Mouse (Mus musculus): ENCODE data around the gene Midn.

Midn gene

DNA sequence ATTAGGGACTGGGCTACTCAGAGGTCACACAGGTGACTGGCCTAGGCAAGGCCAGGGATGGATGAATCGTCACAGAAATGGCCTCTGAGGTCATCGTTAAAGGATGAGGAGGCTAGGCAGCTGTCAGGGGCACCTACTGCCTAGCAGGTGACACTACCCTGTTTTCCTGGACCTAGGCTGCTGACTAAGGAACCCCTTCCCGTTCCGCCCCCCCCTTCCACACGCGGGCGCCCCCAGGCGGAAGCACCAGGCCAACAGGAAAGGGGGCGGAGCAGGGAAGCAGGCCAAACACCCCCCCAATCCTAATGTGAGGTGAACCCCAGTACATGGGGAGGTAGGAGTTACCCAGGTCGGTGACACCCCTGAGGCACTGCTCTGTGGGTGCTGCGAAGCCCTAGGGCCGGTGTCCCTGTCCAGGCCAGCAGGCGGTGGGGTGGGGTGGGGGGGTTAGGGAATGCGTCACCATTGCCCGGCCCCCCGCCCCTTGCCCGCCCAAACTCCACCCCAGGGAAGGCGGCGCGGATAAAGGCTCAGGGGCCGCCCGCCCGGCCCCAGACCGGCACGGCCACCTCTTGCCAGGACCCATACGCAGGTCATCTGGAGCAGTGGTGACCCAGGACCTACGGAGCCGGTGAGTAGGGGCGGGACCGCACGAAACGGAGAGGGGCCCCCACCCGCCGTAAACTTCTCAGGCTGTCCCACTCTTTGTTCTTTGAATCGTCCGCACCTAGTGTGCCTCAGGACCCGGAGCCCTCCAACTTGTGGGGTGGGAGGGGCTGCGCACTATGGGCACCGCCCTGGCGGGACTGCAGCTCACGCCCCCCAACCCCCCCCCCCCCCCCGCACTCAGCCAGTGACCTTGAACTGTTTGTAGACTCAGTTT lies at the start of gene Midn:
TSS of gene Midn (plus strand) at position 554 of the 883 bp plus-strand sequence.
- DNase-seq (ENCODE audit: low read depth, low spot score) = no peak

DNA sequence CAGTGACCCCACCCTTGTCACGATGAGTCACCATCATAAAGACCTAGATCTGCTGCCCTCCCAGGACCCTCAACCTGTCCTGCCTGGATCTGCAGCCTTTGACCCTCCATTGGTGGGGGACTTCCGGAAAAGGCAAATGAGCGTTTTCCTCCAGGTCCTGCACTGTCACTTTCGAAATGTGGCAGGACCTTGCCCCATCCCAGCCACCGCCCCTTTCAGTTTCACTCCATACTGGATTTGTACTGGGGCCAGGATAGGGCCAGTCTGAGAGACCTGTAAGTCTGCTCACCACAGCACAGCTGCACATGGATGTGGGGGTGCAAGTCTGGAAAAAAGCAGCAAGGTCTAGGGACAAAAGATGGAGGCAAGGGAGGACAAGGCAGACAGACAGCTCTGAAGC lies 49.4 kb upstream of the Midn start:
- no peak for DNase-seq (ENCODE audit: low read depth, low spot score)

DNA sequence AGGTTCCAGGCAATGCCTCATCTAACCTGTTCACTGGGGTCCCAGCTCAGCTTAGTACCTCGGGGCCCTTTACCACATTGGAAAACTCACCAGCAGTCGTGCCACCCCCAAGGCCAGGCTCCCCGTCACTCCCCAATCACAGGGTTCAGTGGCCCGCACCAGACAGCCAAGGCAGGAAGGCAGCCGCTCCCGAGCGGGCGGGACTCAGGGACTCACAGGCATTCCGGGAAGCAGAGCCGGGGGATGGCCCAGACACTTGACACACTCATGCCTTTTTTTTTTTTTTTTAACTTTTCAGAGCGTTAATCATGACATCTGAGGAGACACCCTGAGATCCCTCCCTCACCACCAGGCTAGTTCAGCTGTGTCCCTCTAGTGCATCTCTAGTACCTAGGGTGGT lies 47.1 kb upstream of the Midn start:
- DNase-seq (ENCODE audit: low read depth, low spot score) = no peak

DNA sequence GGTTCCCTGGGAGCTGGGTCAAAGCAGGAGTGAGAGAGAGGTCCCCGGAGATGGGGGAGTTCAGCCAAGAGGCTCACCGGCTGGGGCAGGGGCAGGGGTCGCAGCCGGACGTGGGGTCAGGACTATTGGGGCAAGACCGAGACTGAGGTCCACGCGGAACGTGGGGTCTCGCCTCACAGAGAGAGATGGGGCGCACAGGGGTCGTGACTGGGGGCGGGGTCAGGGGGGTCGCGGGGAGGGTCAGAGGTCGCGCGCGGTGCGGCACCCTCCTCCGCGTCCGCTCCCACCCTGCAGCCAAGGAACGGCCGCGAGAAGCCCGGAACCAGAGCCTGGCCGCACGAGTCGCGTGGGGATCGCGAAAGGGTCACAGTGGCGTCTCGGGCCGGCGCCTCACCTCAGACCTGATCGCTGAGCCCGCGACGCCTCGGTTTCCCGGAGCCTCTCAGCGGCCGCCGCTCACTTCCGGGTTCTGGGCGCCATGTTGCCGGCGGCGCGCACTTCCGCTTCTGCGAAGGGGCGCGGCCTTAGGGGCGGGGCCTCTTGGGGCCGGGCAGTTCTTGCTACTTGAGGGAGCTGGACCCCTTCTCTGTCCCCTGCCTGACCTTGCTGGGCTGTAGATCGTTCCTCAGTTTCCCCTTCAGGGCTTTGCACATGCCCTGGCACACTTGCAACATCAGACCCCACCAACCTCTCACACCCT lies 45.7 kb upstream of the Midn start:
- peak; percentile 50 for DNase-seq (ENCODE audit: low read depth, low spot score)

DNA sequence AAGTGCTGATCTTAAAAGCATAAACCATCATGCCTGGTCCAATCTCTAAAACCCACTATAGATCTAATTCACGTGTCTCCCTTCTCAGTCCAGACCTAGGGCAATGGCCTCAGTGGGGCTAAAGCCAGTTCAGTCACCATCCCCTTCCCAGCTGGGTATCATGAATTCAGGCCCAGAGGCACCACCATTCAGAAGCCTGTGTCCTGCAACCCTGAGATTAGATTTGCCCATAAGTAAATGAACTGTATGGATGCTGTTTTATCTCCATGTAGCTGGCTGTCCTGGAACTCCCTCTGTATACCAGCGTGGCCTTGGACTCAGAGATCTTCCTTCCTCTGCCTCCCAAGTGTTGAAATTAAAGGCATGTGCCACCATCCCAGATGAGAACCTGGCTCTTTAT lies 45.0 kb upstream of the Midn start:
- DNase-seq (ENCODE audit: low read depth, low spot score) = no peak

DNA sequence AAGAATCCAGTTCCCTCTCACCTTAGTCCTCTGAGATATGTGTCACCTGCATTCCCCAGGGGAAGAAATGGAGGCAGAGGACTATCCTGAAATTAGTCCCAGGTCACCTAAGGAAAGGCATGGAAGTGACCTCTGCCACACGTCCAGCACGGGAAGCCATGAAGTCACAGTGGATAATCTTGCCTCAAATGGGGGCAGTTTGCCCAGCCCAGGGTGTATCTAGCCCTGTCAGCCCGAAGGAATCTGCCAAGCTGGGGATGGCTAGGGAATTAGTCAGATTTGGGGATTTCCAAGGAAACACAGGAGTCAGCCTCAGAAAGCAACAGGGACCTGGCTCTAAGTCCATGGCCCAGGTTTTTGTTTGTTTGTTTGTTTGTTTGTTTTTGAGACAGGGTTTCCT lies 43.9 kb upstream of the Midn start:
- DNase-seq (ENCODE audit: low read depth, low spot score) = no peak

DNA sequence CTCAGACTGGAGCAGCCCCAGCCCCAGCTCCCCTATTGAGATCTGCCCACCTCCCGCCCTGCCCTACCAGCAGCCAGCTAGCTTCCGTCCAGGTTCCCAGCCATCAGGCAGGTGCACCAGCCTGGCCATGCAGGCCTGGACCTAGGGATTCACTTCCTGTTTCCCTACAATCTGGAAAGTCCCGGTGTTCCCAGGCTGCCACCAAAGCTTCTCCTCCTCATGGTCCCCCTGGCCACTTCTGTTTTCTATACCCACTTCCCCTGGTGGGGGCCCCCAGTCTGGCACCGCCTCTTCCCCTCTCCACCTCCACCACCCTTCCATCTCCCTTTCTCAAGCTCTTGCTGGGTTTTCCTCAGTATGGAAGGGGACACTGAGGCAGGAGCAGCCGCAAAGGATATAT lies 42.6 kb upstream of the Midn start, which contains the start of gene Sbno2:
TSS of gene Sbno2 (minus strand) at position 112 of the 400 bp plus-strand sequence.
- no peak for DNase-seq (ENCODE audit: low read depth, low spot score)

DNA sequence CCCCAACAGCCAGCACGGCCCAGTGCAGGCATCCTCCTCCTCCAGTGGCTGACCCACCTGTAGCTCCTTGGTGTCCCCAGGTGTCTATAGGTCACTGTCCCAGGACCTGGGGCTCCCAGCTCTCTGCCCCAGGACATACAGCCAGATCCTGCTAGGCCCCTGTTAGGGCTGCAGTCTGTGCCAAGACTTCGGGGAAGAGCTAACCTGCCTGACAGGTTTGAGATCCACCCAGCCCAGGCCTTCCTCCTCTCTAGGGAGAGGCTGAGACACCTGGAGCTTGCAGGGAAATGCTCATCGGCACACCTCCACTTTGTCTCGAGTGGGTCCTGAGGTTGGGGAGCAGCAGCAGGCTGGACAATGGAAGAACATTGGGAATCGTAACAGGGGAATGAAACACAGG lies 42.1 kb upstream of the Midn start:
- no peak for DNase-seq (ENCODE audit: low read depth, low spot score)

DNA sequence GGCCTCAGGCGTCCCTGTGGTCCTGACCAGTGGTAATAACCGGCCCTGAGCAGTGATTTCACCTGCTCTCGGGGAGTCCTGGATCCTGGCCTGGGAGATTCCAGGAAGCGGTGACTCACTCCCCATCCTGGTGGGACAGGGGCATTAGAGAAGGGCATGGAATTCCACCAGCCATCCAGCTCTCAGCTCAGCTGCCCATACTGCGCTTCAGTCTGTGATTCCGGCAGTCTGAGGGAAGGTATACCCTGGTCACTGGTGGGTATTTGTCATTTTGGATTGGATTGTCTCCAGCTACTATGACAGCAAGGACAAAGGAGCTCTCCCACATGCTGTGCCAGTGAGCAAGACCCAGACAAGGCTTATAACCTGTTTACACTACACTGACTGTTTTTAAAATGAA lies 40.4 kb upstream of the Midn start:
- no peak for DNase-seq (ENCODE audit: low read depth, low spot score)

DNA sequence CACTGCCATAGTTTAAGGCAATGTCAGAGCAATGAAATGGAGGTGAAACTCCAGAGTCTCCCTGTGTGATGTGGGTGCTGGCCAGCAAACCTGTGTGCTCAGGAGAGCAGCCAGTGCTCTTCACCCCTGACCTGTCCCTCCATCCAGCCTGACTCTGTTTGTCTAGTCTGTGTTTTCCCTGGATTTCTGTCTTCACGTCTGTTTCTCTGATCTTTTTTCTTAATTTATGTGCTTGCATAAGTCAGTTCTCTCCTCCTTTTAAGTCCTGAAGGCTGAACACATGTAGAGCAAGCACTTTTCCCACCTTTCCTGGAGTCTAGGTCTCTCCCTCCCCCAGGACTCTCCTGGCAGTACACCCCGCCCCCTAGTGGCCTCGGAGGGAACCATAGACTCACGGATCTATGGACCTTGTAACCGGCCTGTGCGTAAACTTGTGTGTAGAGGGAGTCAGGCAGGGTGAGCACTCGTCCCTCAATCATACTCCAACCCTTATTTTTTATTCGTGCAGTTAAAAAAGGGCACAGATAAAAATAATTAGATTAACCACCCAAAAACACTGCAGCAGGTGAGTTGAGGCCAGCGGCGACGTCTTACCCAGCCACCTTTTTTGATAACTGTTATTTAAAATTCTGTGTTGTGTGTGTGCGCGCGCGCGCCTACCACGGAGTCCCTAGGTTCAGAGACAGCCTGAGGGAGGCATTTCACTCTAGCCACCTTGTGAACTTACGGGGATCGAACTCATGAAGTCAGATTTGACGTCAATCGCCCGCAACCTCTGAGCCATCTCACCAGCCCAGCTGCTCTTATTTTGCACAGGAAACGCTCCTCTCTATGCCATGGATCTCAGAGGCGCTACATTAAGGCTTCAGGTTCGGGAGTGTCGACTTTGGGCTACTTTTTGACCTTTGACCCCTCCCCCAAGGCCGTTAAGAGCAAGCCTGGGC lies 33.5 kb upstream of the Midn start:
- DNase-seq (ENCODE audit: low read depth, low spot score) = peak; percentile 71

DNA sequence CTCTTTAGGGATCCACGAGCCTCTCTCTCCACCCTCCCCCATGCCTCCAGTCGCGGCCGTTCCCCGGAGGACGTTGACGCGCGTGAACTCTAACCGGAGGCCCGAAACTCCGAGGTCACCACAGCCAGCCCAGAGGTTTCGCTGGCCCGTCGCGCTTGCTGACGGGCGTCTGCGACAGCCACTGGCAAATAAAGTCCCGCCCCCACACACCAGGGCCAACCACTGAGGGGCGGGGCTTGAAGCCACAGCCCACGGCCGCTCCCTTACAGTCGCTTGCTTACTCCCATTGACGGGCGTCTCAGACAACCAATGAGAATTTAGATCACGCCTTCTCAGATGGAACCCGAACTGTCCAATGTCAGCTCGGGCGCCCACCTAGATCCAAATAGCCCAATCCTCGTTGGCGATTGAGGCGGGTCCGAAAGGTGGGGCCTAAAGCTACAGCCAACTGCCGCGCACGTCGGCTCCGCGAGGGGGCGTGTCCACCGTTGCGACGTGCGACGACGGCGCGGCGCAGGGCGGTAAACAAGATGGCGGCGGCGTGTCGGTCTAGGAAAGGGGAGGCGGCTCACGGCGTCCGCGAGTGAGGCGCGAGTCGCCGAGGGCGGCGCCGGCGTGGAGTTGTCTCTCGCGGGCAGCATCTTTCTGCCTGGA lies 32.7 kb upstream of the Midn start, which contains the start of gene Stk11:
TSS of gene Stk11 (plus strand) at position 514 of the 654 bp plus-strand sequence.
- peak; percentile 99 for DNase-seq (ENCODE audit: low read depth, low spot score)

DNA sequence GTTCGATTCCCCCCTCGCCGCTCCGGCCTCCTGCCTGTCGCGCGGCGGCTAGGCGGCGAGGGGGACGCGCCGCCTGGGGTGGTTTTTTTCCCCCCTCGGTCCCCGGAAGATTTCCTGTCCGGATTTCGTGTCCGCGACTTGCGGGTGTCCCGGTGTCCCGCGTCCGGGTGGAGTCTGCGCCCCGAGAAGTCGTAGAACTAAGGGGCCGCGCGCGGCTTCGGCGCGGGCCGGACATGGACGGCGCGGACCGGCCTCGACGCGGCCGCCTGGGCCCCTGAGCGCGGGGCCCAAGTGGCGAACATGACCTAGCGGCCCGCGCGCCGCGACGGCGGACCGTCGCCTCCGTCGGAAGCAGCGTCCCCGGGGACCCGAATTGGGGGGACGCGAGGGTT lies 32.1 kb upstream of the Midn start:
- DNase-seq (ENCODE audit: low read depth, low spot score) = no peak

DNA sequence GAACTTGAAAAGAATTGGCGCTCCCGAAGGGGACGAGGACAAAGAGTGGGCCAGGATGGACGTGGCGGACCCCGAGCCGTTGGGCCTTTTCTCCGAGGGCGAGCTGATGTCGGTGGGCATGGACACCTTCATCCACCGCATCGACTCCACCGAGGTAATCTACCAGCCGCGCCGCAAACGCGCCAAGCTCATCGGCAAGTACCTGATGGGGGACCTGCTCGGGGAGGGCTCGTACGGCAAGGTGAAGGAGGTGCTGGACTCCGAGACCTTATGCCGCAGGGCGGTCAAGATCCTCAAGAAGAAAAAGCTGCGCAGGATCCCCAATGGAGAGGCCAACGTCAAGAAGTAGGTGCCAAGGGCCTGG lies 31.5 kb upstream of the Midn start:
- DNase-seq (ENCODE audit: low read depth, low spot score) = no peak

DNA sequence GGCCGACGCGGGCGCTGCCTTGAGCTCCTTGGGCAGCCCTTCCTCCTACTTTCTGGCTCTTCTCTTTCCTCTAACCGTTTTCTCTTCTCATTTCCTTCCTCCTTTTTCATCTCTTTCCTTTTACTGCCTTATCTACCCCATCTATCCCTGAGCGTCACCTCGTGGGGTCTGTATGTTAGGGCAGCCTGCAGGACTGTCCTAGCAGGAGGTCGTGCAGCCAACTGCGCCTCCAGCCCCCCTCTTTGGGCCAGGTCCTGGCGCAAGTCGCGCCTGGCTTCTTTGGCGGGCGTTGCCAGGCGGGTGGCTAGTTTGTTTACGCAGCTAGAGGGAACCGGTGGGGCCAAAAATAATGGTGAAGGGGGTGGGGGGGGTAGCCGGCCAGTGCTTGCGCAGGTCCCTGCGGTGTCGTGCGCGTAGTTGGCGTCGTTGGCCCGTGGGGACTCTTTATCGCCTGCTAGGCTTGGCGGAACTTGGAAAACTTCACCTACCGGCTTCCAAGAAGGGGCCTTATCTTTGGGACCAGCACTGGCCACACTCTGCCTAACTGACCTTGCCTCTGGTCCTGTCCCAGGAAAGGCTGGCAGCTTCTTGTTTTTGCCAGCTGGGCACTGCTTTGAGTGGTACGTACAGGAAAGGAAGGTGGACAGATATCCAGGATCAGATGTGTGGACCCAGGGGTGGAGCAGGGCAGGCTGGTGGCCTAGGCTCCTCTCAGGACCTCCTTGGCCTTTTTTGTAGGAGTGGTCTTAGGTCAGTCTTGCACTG lies 31.0 kb upstream of the Midn start:
- no peak for DNase-seq (ENCODE audit: low read depth, low spot score)

DNA sequence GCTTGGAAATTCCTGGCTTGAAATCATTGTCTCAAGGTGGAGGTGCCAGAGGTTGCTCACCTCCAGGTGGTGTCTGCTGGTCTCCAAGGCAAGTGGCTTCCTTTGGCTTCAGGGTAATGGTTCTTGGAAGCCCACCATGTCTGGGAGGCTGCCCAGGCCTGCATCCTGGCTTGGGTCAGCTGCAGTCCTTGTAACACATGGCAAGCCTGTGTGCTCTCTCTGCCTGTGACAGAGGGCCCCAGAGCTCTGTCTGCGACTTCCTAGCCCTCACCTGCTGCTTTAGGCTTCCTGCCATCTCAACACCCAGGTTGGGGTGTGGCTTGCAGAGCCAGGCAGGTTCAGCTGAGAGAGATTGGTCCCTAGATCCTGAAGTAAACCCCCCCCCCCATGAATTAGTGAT lies 30.3 kb upstream of the Midn start:
- DNase-seq (ENCODE audit: low read depth, low spot score) = no peak

DNA sequence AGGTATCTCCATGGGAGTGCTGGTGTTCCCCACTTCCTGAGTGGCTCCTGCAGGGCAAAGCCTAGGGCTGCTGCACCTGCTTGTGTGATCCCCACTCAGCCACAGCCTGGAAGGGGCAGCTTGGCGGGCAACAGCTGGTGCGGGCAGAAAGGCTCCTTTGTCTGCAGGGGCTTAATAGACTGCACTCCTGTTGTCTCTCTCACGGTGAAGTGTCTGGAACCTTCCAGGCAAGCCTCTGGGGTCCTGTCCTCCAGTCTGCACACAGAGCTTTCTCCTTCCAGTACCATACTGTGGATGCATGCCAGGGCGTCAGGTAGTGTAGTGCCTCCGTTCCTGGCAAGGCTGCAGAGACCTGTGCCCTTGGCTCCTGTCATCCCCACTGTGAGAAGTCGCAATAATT lies 29.5 kb upstream of the Midn start:
- no peak for DNase-seq (ENCODE audit: low read depth, low spot score)

DNA sequence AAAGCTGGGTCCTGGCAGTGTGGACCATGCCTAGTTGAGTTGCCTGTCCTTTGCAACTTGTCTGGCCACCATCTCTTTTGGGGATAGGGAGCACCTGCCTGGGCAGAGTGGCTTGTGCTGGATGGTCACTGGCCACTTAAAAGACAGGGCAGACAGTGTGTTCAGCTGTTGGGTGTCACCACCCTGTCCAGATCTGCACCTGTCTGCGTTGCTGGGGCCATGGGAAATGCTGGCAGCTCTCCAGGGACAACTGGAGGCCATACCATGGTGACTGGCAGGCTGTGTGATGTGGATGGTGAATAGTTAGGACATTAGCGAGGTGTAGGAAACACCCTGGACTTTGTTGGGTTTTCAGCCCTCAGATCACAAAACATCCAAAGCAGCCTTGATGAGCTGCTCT lies 27.9 kb upstream of the Midn start:
- no peak for DNase-seq (ENCODE audit: low read depth, low spot score)

DNA sequence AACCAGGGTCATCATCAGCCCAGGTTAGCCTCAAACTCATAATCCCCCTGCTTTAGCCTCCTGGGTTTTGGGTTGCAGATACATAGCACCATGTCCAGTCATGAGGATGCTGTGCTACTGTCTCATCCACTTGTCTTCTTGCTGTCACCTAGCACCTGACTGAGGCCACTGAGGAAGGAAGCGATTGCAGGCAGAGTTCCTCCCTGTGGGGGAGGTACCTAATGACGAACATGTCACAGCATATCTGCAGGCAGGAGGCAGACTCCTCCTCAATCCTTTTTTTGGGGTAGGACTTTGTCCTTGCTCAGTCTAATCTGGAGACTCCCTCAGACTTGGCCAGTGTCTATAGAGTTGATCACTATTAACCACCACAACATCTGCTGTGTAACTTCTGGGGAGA lies 26.4 kb upstream of the Midn start:
- DNase-seq (ENCODE audit: low read depth, low spot score) = no peak

DNA sequence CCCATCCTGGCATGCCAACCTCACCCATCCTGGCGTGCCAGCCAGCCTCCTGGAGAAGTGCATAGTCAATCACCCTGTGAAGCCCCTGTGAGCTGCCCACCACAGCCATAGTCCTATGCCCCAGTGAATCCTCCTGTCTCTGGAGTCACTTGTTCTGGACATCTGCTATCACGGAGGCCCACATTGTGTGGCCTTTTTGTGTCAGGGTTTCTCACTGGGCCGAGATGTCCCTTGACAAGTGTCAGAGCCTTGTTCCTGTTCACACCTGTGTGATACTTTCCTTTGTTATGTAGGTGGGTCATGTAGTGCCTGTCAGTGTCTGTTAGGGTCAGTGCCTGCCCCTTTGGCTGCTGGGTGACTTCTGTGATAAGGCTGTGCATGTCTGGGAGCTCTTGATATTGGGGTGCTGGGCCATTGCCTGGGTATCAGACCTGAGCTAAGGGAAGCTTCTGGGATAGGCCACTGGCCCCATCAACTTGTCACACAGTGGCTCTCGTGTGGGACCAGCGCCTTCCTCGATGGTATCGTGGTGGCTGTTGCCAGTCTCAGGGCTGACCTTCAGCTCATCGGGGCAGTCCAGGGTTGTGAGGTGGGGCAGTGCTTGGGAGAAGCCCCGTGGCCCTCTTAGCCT lies 24.0 kb upstream of the Midn start:
- no peak for DNase-seq (ENCODE audit: low read depth, low spot score)

DNA sequence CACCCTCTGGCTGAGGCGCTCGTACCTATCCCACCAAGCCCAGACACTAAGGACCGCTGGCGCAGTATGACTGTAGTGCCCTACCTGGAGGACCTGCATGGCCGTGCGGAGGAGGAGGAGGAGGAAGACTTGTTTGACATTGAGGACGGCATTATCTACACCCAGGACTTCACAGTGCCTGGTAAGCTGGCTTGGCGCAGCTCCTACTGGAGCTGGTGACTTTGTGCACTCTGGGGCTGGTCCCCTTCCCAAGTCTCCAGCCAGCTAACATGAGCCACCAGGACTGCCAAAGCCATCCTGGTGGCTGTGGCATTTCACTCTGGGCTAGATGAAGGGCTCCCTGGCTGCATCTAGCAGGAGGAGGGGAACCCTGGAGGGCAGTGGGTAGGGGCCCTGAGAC lies 20.2 kb upstream of the Midn start:
- DNase-seq (ENCODE audit: low read depth, low spot score) = no peak
